Mouse (Mus musculus): ENCODE measurements around the gene Lpcat2b. TPM values are rescaled to one million over a fixed set of nuclear protein-coding genes. Genes with fewer than 3 reads are reported as not detected.

The Lpcat2b gene
- polyA plus RNA-seq, 1 experiment from 2014 or later, result not detected

DNA sequence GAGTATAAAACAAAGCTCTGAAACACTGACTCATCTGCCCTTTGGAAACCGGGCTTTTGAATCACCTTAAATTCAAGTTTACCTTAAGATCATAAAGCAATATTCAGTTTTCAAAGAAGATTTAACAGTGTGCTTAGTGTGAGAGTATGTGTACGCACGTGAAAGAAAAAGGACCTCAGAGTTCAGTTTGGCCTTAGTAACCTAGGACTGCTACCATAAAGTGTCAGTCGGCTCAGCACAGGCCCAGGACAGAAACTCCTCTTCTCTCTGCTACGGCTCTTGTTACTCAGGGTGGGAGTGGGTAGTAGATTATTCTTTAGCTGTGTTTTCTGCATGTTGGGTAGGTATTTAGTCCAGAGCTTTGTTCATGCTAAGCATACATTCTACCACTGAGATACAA, 18.3 kb downstream of the Lpcat2b start:
- no peak for ATAC-seq (ENCODE audit: low FRiP score, low TSS enrichment)
- Histone ChIP-seq H3K4me1 (replicated peaks; ENCODE audit: control insufficient read depth, insufficient read depth) (no peaks in the 10 kb centered on the region), H3K4me3 (ENCODE audit: low read depth, low read length) (no peak overlapping the region), H3K27me3 (ENCODE audit: control insufficient read depth, insufficient read depth, low read length) (no peaks in the 10 kb centered on the region), H3K9ac (ENCODE audit: low read length) (no peak overlapping the region), H3K36me3 (ENCODE audit: control insufficient read depth, insufficient read depth, low read length) (no peaks in the 10 kb centered on the region), H3K9me3 (ENCODE audit: control insufficient read depth, low read length) (no peaks in the 10 kb centered on the region), H3K4me2 (replicated peaks; ENCODE audit: low read depth) (no peak overlapping the region), H3K27ac (replicated peaks) (no peak overlapping the region)
- 67% methylated on average over 5 of the region's 5 CpGs for WGBS
- TF ChIP-seq EP300 (optimal IDR thresholded peaks at IDR 0.05) (no peak), CTCF (IDR thresholded peaks at IDR 0.05; ENCODE audit: low read depth) (no peak)
- DNase-seq (ENCODE audit: low spot score), result no peak

- Histone ChIP-seq H3K4me1 (replicated peaks; ENCODE audit: control insufficient read depth, insufficient read depth) (no peaks in the 10 kb centered on the region), H3K9ac (ENCODE audit: low read length) (no peak overlapping the region), H3K27ac (replicated peaks) (no peak overlapping the region), H3K9me3 (ENCODE audit: control insufficient read depth, low read length) (no peaks in the 10 kb centered on the region), H3K36me3 (ENCODE audit: control insufficient read depth, insufficient read depth, low read length) (no peaks in the 10 kb centered on the region), H3K4me3 (ENCODE audit: low read depth, low read length) (no peak overlapping the region), H3K27me3 (ENCODE audit: control insufficient read depth, insufficient read depth, low read length) (no peaks in the 10 kb centered on the region), H3K4me2 (replicated peaks; ENCODE audit: low read depth) (no peak overlapping the region)
- ATAC-seq (ENCODE audit: low FRiP score, low TSS enrichment) (no peak), DNase-seq (ENCODE audit: low spot score) (no peak)
- WGBS, result 83% methylated on average over 5 of the region's 5 CpGs
- no peak for TF ChIP-seq CTCF (IDR thresholded peaks at IDR 0.05; ENCODE audit: low read depth)
- TF ChIP-seq EP300 (optimal IDR thresholded peaks at IDR 0.05), result no peak
Measured at GRCm38 (mm10) chr5:107450299-107450698, 18.9 kb downstream of the Lpcat2b start.

GRCm38 (mm10) chr5:107462147-107463076, 31.1 kb downstream of the Lpcat2b start:
- Histone ChIP-seq H3K4me2 (replicated peaks; ENCODE audit: low read depth) (no peak overlapping the region), H3K27me3 (ENCODE audit: control insufficient read depth, insufficient read depth, low read length) (no peaks in the 10 kb centered on the region), H3K9me3 (ENCODE audit: control insufficient read depth, low read length) (no peaks in the 10 kb centered on the region), H3K36me3 (ENCODE audit: control insufficient read depth, insufficient read depth, low read length) (no peaks in the 10 kb centered on the region), H3K4me1 (replicated peaks; ENCODE audit: control insufficient read depth, insufficient read depth) (no peaks in the 10 kb centered on the region), H3K9ac (ENCODE audit: low read length) (no peak overlapping the region), H3K27ac (replicated peaks) (no peak overlapping the region), H3K4me3 (ENCODE audit: low read depth, low read length) (no peak overlapping the region)
- ATAC-seq (ENCODE audit: low FRiP score, low TSS enrichment), result no peak
- 87% methylated on average over 4 of the region's 4 CpGs for WGBS
- DNase-seq (ENCODE audit: low spot score), result no peak
- TF ChIP-seq EP300 (optimal IDR thresholded peaks at IDR 0.05), result no peak
- TF ChIP-seq CTCF (IDR thresholded peaks at IDR 0.05; ENCODE audit: low read depth), result no peak

GRCm38 (mm10) chr5:107466501-107466900, 35.2 kb downstream of the Lpcat2b start:
- ATAC-seq (ENCODE audit: low FRiP score, low TSS enrichment) (no peak), DNase-seq (ENCODE audit: low spot score) (no peak)
- TF ChIP-seq CTCF (IDR thresholded peaks at IDR 0.05; ENCODE audit: low read depth) (no peak), EP300 (optimal IDR thresholded peaks at IDR 0.05) (no peak)
- Histone ChIP-seq H3K4me3 (ENCODE audit: low read depth, low read length) (no peak overlapping the region), H3K27ac (replicated peaks) (no peak overlapping the region), H3K9ac (ENCODE audit: low read length) (no peak overlapping the region), H3K27me3 (ENCODE audit: control insufficient read depth, insufficient read depth, low read length) (no peaks in the 10 kb centered on the region), H3K4me1 (replicated peaks; ENCODE audit: control insufficient read depth, insufficient read depth) (no peaks in the 10 kb centered on the region), H3K36me3 (ENCODE audit: control insufficient read depth, insufficient read depth, low read length) (no peaks in the 10 kb centered on the region), H3K9me3 (ENCODE audit: control insufficient read depth, low read length) (no peaks in the 10 kb centered on the region), H3K4me2 (replicated peaks; ENCODE audit: low read depth) (no peak overlapping the region)
- WGBS, result 55% methylated on average over 5 of the region's 5 CpGs

DNA sequence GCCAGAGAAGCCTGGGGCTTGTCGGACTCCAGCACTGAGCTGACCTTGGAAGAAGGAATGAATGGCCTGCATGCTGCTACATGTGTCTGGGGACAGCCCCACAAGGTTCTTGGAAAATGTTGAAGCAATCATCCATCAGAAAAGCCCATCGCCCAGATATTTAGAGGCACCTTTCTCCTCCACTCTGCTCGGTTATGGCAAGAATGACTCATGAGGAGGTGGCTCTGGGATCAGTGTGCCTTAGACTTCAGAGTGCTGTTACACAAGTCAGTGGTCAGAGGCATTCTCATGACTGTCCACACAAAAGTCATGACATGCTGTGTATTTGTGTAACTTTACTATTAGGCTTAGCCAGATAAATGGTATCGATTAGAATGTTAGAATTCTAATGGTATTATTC, 35.7 kb downstream of the Lpcat2b start:
- Histone ChIP-seq H3K4me3 (ENCODE audit: low read depth, low read length) (no peak overlapping the region), H3K9ac (ENCODE audit: low read length) (no peak overlapping the region), H3K27me3 (ENCODE audit: control insufficient read depth, insufficient read depth, low read length) (no peaks in the 10 kb centered on the region), H3K27ac (replicated peaks) (no peak overlapping the region), H3K36me3 (ENCODE audit: control insufficient read depth, insufficient read depth, low read length) (no peaks in the 10 kb centered on the region), H3K4me2 (replicated peaks; ENCODE audit: low read depth) (no peak overlapping the region), H3K4me1 (replicated peaks; ENCODE audit: control insufficient read depth, insufficient read depth) (no peaks in the 10 kb centered on the region), H3K9me3 (ENCODE audit: control insufficient read depth, low read length) (no peaks in the 10 kb centered on the region)
- TF ChIP-seq CTCF (IDR thresholded peaks at IDR 0.05; ENCODE audit: low read depth) (no peak), EP300 (optimal IDR thresholded peaks at IDR 0.05) (no peak)
- 78% methylated on average over 4 of the region's 4 CpGs for WGBS
- DNase-seq (ENCODE audit: low spot score) (no peak), ATAC-seq (ENCODE audit: low FRiP score, low TSS enrichment) (no peak)

DNA sequence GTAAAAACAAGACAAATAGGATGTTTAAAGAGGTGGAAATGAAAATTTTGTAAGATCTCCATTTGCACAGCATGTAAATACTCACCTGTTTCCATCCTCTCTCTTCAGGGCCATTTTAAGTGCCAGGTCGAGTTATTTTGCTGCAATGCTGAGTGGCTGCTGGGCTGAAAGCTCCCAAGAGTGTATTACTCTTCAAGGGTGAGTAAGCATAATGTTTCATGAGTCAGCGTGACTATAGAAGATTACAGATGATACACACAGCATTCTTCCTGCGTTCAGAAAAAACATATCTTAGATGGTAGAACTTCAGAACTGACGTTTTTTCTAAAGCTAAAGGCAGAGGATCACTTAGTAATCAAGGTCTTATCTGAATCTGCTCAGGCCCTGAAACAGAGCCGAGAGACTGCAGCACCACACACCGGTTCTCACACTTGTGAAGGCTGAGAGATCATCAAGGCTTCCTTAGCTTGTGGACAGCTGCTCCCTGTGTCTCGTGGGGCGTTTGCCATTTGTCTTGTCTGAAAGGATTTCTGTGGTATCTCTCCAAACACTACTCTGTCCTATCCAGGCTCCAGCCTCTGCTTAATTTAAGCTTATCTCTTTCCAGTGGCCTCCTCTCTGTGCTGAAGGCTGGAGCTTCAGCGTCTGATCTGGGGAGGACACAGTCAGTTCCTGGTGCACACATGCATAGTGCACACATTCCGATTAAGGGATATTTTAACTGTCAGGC, 39.4 kb downstream of the Lpcat2b start:
- H3K9me3 ChIP-seq (ENCODE audit: control insufficient read depth, low read length), result no peaks in the 10 kb centered on the region
- no peak overlapping the region for H3K4me3 ChIP-seq (ENCODE audit: low read depth, low read length)
- WGBS, result 71% methylated on average over 10 of the region's 10 CpGs
- ATAC-seq (ENCODE audit: low FRiP score, low TSS enrichment) (no peak), DNase-seq (ENCODE audit: low spot score) (no peak)
- H3K27ac ChIP-seq (replicated peaks), result no peak overlapping the region
- TF ChIP-seq CTCF (IDR thresholded peaks at IDR 0.05; ENCODE audit: low read depth) (no peak), EP300 (optimal IDR thresholded peaks at IDR 0.05) (no peak)
- H3K4me1 ChIP-seq (replicated peaks; ENCODE audit: control insufficient read depth, insufficient read depth), result no peaks in the 10 kb centered on the region
- H3K4me2 ChIP-seq (replicated peaks; ENCODE audit: low read depth), result no peak overlapping the region
- no peaks in the 10 kb centered on the region for H3K27me3 ChIP-seq (ENCODE audit: control insufficient read depth, insufficient read depth, low read length)
- no peak overlapping the region for H3K9ac ChIP-seq (ENCODE audit: low read length)
- H3K36me3 ChIP-seq (ENCODE audit: control insufficient read depth, insufficient read depth, low read length), result no peaks in the 10 kb centered on the region

Measured in stomach, postnatal 0 days (tissue).